Mouse (Mus musculus) ES-E14 (cell line): Measurements from ENCODE around the gene Sdhc. TPM values are rescaled to one million over a fixed set of nuclear protein-coding genes. Genes with fewer than 3 reads are reported as not detected.

Source experiments
- DNase-seq: peaks from one replicate; pipeline ENCODE4 v3.0.0-alpha.2; 2013; ENCODE audit warnings: low read depth, low spot score
- H3K27ac ChIP-seq: 2 replicates; pipeline ENCODE4 v1.5.1; 2012; ENCODE audit warnings: low read depth, mild to moderate bottlenecking, low read length, moderate library complexity, mixed read lengths; ENCODE audit not compliant: poor library complexity, insufficient read depth, severe bottlenecking
- H3K36me3 ChIP-seq: 2 replicates; pipeline ENCODE4 v1.6.1; 2012; ENCODE audit warnings: mild to moderate bottlenecking, low read length, moderate library complexity, mixed read lengths; ENCODE audit not compliant: control insufficient read depth, poor library complexity, insufficient read depth, severe bottlenecking
- H3K4me1 ChIP-seq, 2 experiments: fragments of 150-350 bp in 1 of 2; sonication (generic) in 1 of 2; 2 replicates each; pipeline ENCODE4 v1.6.1; 2012; ENCODE audit warnings: low read length in 2 of 2, mild to moderate bottlenecking in 1 of 2, mixed read lengths in 1 of 2; ENCODE audit not compliant: control insufficient read depth in 2 of 2, insufficient read depth in 2 of 2, poor library complexity in 1 of 2
- H3K4me3 ChIP-seq, 2 experiments: fragments of 150-350 bp in 1 of 2; sonication (generic) in 1 of 2; 2 replicates each; pipeline ENCODE4 v1.5.1; 2012; ENCODE audit warnings: low read length in 2 of 2, low read depth in 1 of 2, mild to moderate bottlenecking in 1 of 2, mixed read lengths in 1 of 2; ENCODE audit not compliant: insufficient read depth in 1 of 2, poor library complexity in 1 of 2, severe bottlenecking in 1 of 2
- H3K9ac ChIP-seq: 2 replicates; pipeline ENCODE4 v1.6.1; 2012; ENCODE audit warnings: low read depth, mild to moderate bottlenecking, low read length, mixed read lengths; ENCODE audit not compliant: poor library complexity, insufficient read depth, severe bottlenecking
- H3K9me3 ChIP-seq: fragments of 150-350 bp; sonication (generic); 2 replicates; pipeline ENCODE4 v1.6.1; 2012; ENCODE audit warnings: low read depth, mild to moderate bottlenecking, low read length; ENCODE audit not compliant: control insufficient read depth, insufficient read depth
- CHD2 ChIP-seq: IDR thresholded peaks from 2 replicates; pipeline ENCODE4 v1.6.1; 2014; ENCODE audit warnings: mild to moderate bottlenecking, low read depth, low read length, inconsistent platforms
- HCFC1 ChIP-seq: IDR thresholded peaks from 2 replicates; pipeline ENCODE4 v1.6.1; 2012; ENCODE audit warnings: low read length, inconsistent platforms, borderline replicate concordance; ENCODE audit not compliant: insufficient read depth
- MAFK ChIP-seq: IDR thresholded peaks from 2 replicates; pipeline ENCODE4 v1.6.1; 2014; ENCODE audit warnings: mild to moderate bottlenecking, low read depth, low read length, inconsistent platforms; ENCODE audit not compliant: insufficient read depth
- ZC3H11A ChIP-seq: IDR thresholded peaks from 2 replicates; pipeline ENCODE4 v1.6.1; 2012; ENCODE audit warnings: low read depth, mild to moderate bottlenecking, inconsistent platforms, low read length, borderline replicate concordance
- ZNF384 ChIP-seq: IDR thresholded peaks from 2 replicates; pipeline ENCODE4 v1.6.1; 2012; ENCODE audit warnings: low read depth, low read length, inconsistent platforms
- in situ Hi-C, 2 experiments: fragments of 600-800 bp; cut with MboI; formaldehyde crosslinking; loops; one replicate each; pipeline ENCODE4 v1.15.1; 2025; ENCODE audit warnings: low sequenced_read_pairs in 2 of 2, inconsistent platforms in 1 of 2; ENCODE audit not compliant: unreplicated experiment in 2 of 2
- total RNA-seq: library from RNA; depleted of rRNA; stranded (reverse); fragments of 300-350 nt; gene quantifications from 2 replicates; pipeline ENCODE4 v1.2.3, GENCODE M21; 2012

Gene Sdhc
- total RNA-seq, 1 experiment: 55.0 TPM

DNA sequence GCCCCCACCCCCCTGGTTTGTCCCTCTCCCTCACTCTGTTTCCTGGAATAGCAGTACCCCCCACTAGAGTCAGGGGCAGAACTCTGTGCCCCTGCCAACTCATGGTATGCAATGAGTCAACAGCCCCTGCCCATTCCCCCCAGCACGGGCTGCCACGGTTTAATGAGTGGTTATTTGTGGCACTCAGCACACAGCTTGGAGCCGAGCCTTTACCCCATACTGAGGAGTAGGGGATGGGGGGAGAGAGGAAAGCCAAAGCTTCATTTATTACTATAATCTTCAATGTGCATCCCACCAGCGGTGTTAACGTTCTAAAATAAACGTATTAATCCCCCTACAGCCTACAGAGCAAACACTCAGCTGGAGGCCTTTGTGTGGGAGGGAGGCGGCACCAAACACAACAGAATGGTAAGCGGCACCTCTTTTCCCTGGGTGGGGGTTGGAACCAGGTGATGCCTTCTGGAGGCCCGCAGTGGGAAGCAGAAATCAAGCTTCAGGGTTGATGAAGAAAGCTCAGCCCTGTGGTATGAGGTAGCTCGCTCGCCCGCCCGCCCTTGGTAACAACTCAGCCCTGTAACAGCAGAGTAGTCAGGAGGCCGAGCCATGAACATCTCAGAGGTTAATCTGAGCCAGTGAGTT is 39.2 kb upstream of the Sdhc start:
- Histone ChIP-seq H3K4me3 (peak overlapping the region in 1 of 2 experiments; percentile 26; a peak in 1 of 4 replicates), H3K36me3 (no peaks in the 10 kb centered on the region), H3K9ac (no peak overlapping the region), H3K4me1 (peaks cover 9 to 18% of the 10 kb centered on the region in 2 experiments), H3K27ac (no peak overlapping the region), H3K9me3 (no peaks in the 10 kb centered on the region)
- in situ Hi-C loops: no loop called here
- no peak for TF ChIP-seq MAFK
- no peak for TF ChIP-seq HCFC1
- TF ChIP-seq ZC3H11A: no peak
- no peak for TF ChIP-seq ZNF384
- TF ChIP-seq CHD2: no peak
- no peak for DNase-seq

DNA sequence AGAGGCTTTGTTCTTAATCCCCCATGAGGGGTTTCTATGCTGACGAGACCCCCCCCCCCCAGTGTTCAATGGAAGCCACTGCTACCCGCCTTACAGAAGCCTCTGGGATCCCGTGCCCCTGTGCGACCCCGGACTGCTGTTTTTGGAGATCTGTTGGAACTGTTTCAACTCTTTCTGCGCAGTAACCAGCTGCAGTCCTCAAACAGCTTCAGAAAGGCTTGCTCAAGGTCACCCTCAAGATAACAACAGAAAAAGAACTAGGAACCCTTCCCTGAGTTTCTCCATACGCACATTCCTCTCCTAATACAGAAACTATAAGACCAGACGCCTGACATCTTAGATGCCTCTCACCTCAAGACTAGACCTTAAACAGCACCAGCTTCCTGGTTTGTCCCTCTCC is 38.6 kb upstream of the Sdhc start:
- TF ChIP-seq ZNF384: no peak
- TF ChIP-seq CHD2: no peak
- TF ChIP-seq ZC3H11A: no peak
- TF ChIP-seq MAFK: no peak
- TF ChIP-seq HCFC1: no peak
- Histone ChIP-seq H3K9ac (no peak overlapping the region), H3K4me3 (no peak overlapping the region), H3K36me3 (no peaks in the 10 kb centered on the region), H3K9me3 (no peaks in the 10 kb centered on the region), H3K27ac (no peak overlapping the region; the same call in 1 of the 2 replicates), H3K4me1 (peaks cover 9 to 18% of the 10 kb centered on the region in 2 experiments)
- in situ Hi-C loops: no loop called here
- DNase-seq: no peak

DNA sequence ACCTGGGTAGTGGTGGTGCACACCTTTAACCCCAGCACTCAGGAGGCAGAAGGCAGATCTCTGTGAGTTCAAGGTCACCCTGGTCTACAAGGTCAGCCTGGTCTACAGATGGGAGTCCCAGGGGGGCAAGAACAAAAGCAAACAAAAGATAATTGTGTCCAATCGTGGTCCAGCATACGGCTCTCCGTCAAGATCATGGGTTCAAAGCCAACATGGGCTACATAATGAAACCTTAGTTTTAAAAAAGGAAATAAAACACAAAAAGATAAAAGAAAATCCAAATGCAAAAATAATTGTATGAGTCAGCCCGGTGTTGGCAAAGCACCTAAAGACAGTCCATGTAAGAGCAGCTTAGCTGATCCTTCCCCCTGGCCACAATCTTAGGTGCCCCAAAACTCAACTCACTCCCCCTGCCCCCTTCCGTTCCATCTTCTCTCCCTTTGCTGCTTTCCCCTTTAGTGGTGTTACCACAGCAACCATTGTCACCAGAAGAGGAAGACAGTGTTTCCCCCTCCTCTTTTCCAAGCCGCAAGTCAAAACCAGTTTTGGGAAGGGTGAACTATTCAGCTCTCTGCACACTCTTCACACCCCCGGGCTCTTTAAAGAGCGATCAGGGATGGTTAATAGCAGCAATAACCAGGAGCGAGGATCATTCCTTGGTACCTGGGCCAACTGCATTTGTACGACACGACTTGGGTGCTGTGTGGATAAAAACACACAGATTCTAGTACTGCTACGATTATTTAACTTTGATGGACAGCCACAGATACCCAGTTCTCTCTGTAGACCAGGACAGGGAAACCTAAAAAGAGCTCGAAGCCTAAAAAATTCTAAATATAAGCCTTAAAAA is 37.7 kb upstream of the Sdhc start:
- Histone ChIP-seq H3K4me3 (no peak overlapping the region), H3K9ac (no peak overlapping the region), H3K36me3 (no peaks in the 10 kb centered on the region), H3K4me1 (peaks cover 9 to 18% of the 10 kb centered on the region in 2 experiments), H3K27ac (no peak overlapping the region), H3K9me3 (no peaks in the 10 kb centered on the region)
- no peak for DNase-seq
- TF ChIP-seq MAFK (no peak), CHD2 (no peak), ZC3H11A (no peak), HCFC1 (no peak), ZNF384 (no peak)
- in situ Hi-C loops: no loop called here

DNA sequence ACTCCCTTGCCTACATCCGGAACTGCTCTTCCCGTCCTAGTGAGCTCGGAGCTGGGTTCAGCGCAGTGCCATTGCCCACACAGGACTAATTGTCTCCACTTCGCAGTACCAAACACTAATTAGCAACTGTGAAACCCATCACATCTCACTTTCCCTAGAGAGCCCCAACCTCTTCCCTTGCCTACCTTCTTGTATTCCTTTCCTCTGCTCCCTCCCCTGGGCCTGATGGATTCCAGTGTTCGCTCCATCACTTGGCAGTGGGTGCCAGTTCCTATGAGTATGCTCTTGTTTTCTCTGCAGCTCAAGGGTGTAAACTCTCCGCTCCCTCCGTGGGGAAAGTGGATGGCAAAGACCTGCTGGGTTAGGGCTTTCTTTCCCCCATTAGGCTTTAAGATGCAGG is 35.3 kb upstream of the Sdhc start:
- H3K36me3 ChIP-seq: no peaks in the 10 kb centered on the region
- TF ChIP-seq MAFK (no peak), ZC3H11A (no peak), ZNF384 (no peak), CHD2 (no peak), HCFC1 (no peak)
- no peaks in the 10 kb centered on the region for H3K9me3 ChIP-seq
- no peak for DNase-seq
- no peak overlapping the region for H3K9ac ChIP-seq
- peaks cover 9 to 18% of the 10 kb centered on the region in 2 experiments for H3K4me1 ChIP-seq
- no peak overlapping the region for H3K27ac ChIP-seq
- no peak overlapping the region for H3K4me3 ChIP-seq
- in situ Hi-C loops: no loop called here
